Mouse (Mus musculus) CH12F3 (cell line): ENCODE measurements around the gene Cfap73.

Experiments
- in situ Hi-C: fragments of 300-500 bp; cut with MboI; formaldehyde crosslinking; loops from 2 replicates; pipeline ENCODE4 v1.14.3; 2020; ENCODE audit warnings: low sequenced_read_pairs

Gene Cfap73

GRCm38 (mm10) chr5:120612822-120613604 lies 21.0 kb downstream of the Cfap73 start:
- in situ Hi-C loops: no loop called here

- in situ Hi-C loops: no loop called here
Measured at GRCm38 (mm10) chr5:120612442-120612821, 21.6 kb downstream of the Cfap73 start, which contains the start of the genes Rita1 and Ddx54. TSS of gene Rita1 (minus strand) at chr5:120612589. TSS of gene Ddx54 (plus strand) at chr5:120612739.

- in situ Hi-C loops: no loop called here
Measured at GRCm38 (mm10) chr5:120611416-120611815, 22.6 kb downstream of the Cfap73 start.

GRCm38 (mm10) chr5:120610906-120611305 lies 23.1 kb downstream of the Cfap73 start:
- in situ Hi-C loops: no loop called here

GRCm38 (mm10) chr5:120609246-120609775 lies 24.7 kb downstream of the Cfap73 start:
- in situ Hi-C loops: no loop called here

GRCm38 (mm10) chr5:120607335-120607734 lies 26.7 kb downstream of the Cfap73 start:
- in situ Hi-C loops: no loop called here

GRCm38 (mm10) chr5:120606590-120607200 lies 27.3 kb downstream of the Cfap73 start:
- in situ Hi-C loops: no loop called here

- in situ Hi-C loops: no loop called here
Measured at GRCm38 (mm10) chr5:120605688-120606087, 28.3 kb downstream of the Cfap73 start.

- in situ Hi-C loops: no loop called here
Measured at GRCm38 (mm10) chr5:120605241-120605661, 28.8 kb downstream of the Cfap73 start.

GRCm38 (mm10) chr5:120604839-120605238 lies 29.2 kb downstream of the Cfap73 start:
- in situ Hi-C loops: no loop called here

GRCm38 (mm10) chr5:120603515-120603914 lies 30.5 kb downstream of the Cfap73 start:
- in situ Hi-C loops: no loop called here

- in situ Hi-C loops: no loop called here
Measured at GRCm38 (mm10) chr5:120602210-120602609, 31.8 kb downstream of the Cfap73 start.

GRCm38 (mm10) chr5:120600946-120601668 lies 32.9 kb downstream of the Cfap73 start:
- in situ Hi-C loops: no loop called here

- in situ Hi-C loops: no loop called here
Measured at GRCm38 (mm10) chr5:120599625-120600024, 34.4 kb downstream of the Cfap73 start.

- in situ Hi-C loops: no loop called here
Measured at GRCm38 (mm10) chr5:120594485-120594884, 39.5 kb downstream of the Cfap73 start.

- in situ Hi-C loops: no loop called here
Measured at GRCm38 (mm10) chr5:120592141-120592540, 41.9 kb downstream of the Cfap73 start.

- in situ Hi-C loops: no loop called here
Measured at GRCm38 (mm10) chr5:120590356-120591010, 43.6 kb downstream of the Cfap73 start.

GRCm38 (mm10) chr5:120588569-120589094 lies 45.4 kb downstream of the Cfap73 start, which contains the start of the genes Tpcn1 and Iqcd:
TSS of gene Tpcn1 (minus strand) at chr5:120588673.
TSS of gene Iqcd (plus strand) at chr5:120589016.
- in situ Hi-C loops: loop anchor here (10.0 kb wide), 1 partner anchor 64 kb away; no protein-coding TSS in a partner anchor

- in situ Hi-C loops: loop anchor here (10.0 kb wide), 1 partner anchor 63 kb away; no protein-coding TSS in a partner anchor
Measured at GRCm38 (mm10) chr5:120587940-120588568, 46.0 kb downstream of the Cfap73 start.

- in situ Hi-C loops: loop anchor here (10.0 kb wide), 1 partner anchor 63 kb away; no protein-coding TSS in a partner anchor
Measured at GRCm38 (mm10) chr5:120587616-120587926, 46.5 kb downstream of the Cfap73 start.
